25 mouse cellular contexts compared by ENCODE assay signal in the genomic region with DNA sequence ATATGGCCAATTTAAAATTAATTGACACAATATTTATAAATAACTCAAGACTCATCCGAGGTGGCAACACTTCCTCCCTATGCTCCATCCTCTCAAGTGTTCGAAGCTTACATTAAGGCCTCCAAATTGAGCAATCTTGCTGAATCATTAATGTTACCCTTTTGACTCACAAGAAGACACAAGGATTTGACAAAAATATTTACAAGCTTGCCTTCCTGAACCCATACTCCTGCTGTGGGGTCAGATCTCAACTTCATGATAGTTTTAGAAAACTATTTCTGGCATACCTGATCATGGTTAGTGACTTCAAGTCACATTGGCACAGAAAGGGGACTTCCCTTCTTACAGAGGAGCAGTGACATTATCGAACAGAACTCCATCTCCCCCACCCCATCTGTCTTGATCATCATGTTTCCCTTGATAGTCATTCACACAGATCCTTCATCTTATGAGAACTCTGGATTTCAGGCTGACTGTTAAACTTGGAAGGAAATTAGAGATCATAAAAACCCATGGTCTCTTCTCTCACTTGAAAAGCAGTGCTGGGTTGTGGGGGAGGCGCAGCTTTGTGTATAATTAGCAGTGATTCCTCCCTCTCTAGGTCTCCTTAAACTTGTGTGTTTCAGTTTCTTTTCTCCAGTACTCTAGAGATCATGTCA.
DNase-seq lines count a peak whose midpoint lies in the region; ATAC-seq and TF ChIP-seq lines count a peak whose summit lies in the region.
"Had no signal": no experiment of that assay in that cellular context is flagged by ENCODE, and none has a peak within 500 bp of the region (broad histone marks: within the 10 kb centered on the region; RNA-seq: fewer than 3 reads in every experiment).

No protein-coding gene starts in this region.

- TF ChIP-seq POLR2A in kidney, adult 2 months (IDR thresholded peaks at IDR 0.05; ENCODE audit: low read depth, low read length): no peak

- no peaks in the 10 kb centered on the region for H3K79me2 ChIP-seq in C2C12 (ENCODE audit: control insufficient read depth, insufficient read depth)

- DNase-seq in kidney, postnatal 4 days: peak; percentile 5 to 14
- DNase-seq in kidney, adult 2 months: no peak
- DNase-seq in 3T3-L1 (ENCODE audit: low read depth, low spot score): peak; percentile 53
- DNase-seq in spleen, adult 18-20 months: no peak
- DNase-seq in urinary bladder, postnatal 4 days (ENCODE audit: low spot score in 2 of 2): no peak
- DNase-seq in heart, postnatal 4 days: no peak
- DNase-seq: adrenal gland, adult 2 months; cerebellum, adult 8-10 months; cerebellum, postnatal 36 days; embryo, embryonic 11 days; gastrocnemius, postnatal 25 days; liver; lung, postnatal 4 days; right cerebral cortex, postnatal 14 days had no signal

- H3K79me3 ChIP-seq in C2C12 (ENCODE audit: low read depth): no peaks in the 10 kb centered on the region

- TF ChIP-seq CTCF in kidney, adult 2 months (conservative IDR thresholded peaks at IDR 0.05; ENCODE audit: insufficient read depth, insufficient read length, low read depth, low read length): no peak
- TF ChIP-seq CTCF in C2C12 (IDR thresholded peaks at IDR 0.05; ENCODE audit: control insufficient read depth, insufficient read depth, insufficient read length): no peak

- no peak overlapping the region for H3K27ac ChIP-seq in kidney, adult 2 months (ENCODE audit: insufficient read depth, low read depth, low read length)
- H3K27ac ChIP-seq: embryonic facial prominence, embryonic 15.5 days; forebrain, embryonic 15.5 days; hindbrain, embryonic 10.5 days; intestine, embryonic 15.5 days; left cerebral cortex, adult 2 months; midbrain, embryonic 10.5 days had no signal

- H3K36me3 ChIP-seq in kidney, adult 2 months (ENCODE audit: control insufficient read depth, insufficient read depth, low read length): no peaks in the 10 kb centered on the region
- H3K36me3 ChIP-seq in C2C12 (ENCODE audit: control insufficient read depth, insufficient read depth): no peaks in the 10 kb centered on the region
- H3K36me3 ChIP-seq: embryonic facial prominence, embryonic 15.5 days; forebrain, embryonic 15.5 days; G1E; heart, embryonic 10.5 days; hindbrain, embryonic 10.5 days; intestine, embryonic 15.5 days; midbrain, embryonic 10.5 days had no signal

- 59% methylated on average over 4 of the region's 4 CpGs for WGBS in kidney, adult 2 months

- H3K4me1 ChIP-seq in kidney, adult 2 months (ENCODE audit: control insufficient read depth, insufficient read depth, low read length): no peaks in the 10 kb centered on the region
- H3K4me1 ChIP-seq: forebrain, embryonic 15.5 days; hindbrain, embryonic 10.5 days; intestine, embryonic 15.5 days; midbrain, embryonic 10.5 days had no signal

- H3ac ChIP-seq in C2C12 (ENCODE audit: control insufficient read depth, insufficient read length, low read depth): no peak overlapping the region

- no peak overlapping the region for H3K4me3 ChIP-seq in kidney, adult 2 months (ENCODE audit: insufficient read depth, low read depth, low read length)
- H3K4me3 ChIP-seq in C2C12 (ENCODE audit: insufficient read depth, poor library complexity, severe bottlenecking): no peak overlapping the region
- H3K4me3 ChIP-seq: embryonic facial prominence, embryonic 15.5 days; forebrain, embryonic 15.5 days; heart, embryonic 10.5 days; hindbrain, embryonic 10.5 days; intestine, embryonic 15.5 days; left cerebral cortex, adult 2 months; midbrain, embryonic 10.5 days had no signal

- H3K27me3 ChIP-seq in kidney, adult 2 months (replicated peaks; ENCODE audit: control insufficient read depth, insufficient read depth, low read length): no peaks in the 10 kb centered on the region; the same call in 1 of the 2 replicates
- H3K27me3 ChIP-seq in C2C12 (ENCODE audit: control insufficient read depth, insufficient read depth, insufficient read length): no peaks in the 10 kb centered on the region
- H3K27me3 ChIP-seq: embryonic facial prominence, embryonic 15.5 days; forebrain, embryonic 15.5 days; intestine, embryonic 15.5 days had no signal

- 0 out of 2 replicates have a peak, but pooled peaks have one; percentile 20 for ATAC-seq in granulocyte monocyte progenitor cell, adult 5-6 weeks (replicated peaks; ENCODE audit: poor library complexity, severe bottlenecking)
- ATAC-seq: forebrain, embryonic 15.5 days; hindbrain, embryonic 16.5 days; intestine, embryonic 15.5 days had no signal

TF ChIP-seq in C2C12, 6 proteins besides CTCF, POLR2A, EP300 and RAD21:
- peak; percentile 85 for TF ChIP-seq CEBPB (IDR thresholded peaks at IDR 0.05; ENCODE audit: low read depth)
- TF ChIP-seq MYOD1 (IDR thresholded peaks at IDR 0.05; ENCODE audit: control insufficient read depth, insufficient read length, low read depth): no peak
TF ChIP-seq in C2C12: peak in this region for 1.

Comparison
In these comparisons a context has a peak if more than half of its experiments do, and no peak if none do; other contexts are left out.
1. DNase-seq: peak in kidney, postnatal 4 days (2 of 2) and 3T3-L1 (single experiment); none in kidney, adult 2 months (single experiment), spleen, adult 18-20 months (0 of 2), urinary bladder, postnatal 4 days (0 of 2) and heart, postnatal 4 days (single experiment).